Mouse (Mus musculus) kidney, postnatal 0 days (tissue): ENCODE data around the gene Smco3. TPM values are rescaled to one million over a fixed set of nuclear protein-coding genes. Genes with fewer than 3 reads are reported as not detected.

Experiments used
- ATAC-seq: fragments of 200-750 bp; cut with Nextera tagmentation; replicated peaks from 2 replicates; pipeline ENCODE4 v1.8.0; 2017; ENCODE audit warnings: low read depth, moderate number of reproducible peaks, moderate TSS enrichment, moderate library complexity; ENCODE audit not compliant: low FRiP score
- DNase-seq: peaks from one replicate; pipeline ENCODE4 v3.0.0-alpha.2; 2016; ENCODE audit warnings: low spot score
- H3K27ac ChIP-seq: fragments of 300-500 bp; sonication (generic); 2 replicates; pipeline ENCODE4 v1.5.1; 2014; ENCODE audit warnings: mild to moderate bottlenecking
- H3K27me3 ChIP-seq: fragments of 300-500 bp; sonication (generic); 2 replicates; pipeline ENCODE4 v1.6.1; 2014; ENCODE audit warnings: low read length, mixed read lengths; ENCODE audit not compliant: insufficient read depth
- H3K36me3 ChIP-seq: fragments of 300-500 bp; sonication (generic); 2 replicates; pipeline ENCODE4 v1.6.1; 2014; ENCODE audit warnings: low read length, mixed read lengths; ENCODE audit not compliant: insufficient read depth
- H3K4me1 ChIP-seq: fragments of 300-500 bp; sonication (generic); replicated peaks from 2 replicates; pipeline ENCODE4 v1.6.1; 2014; ENCODE audit warnings: antibody characterized with exemption, low read length, mixed read lengths; ENCODE audit not compliant: insufficient read depth
- H3K4me2 ChIP-seq: fragments of 300-500 bp; sonication (generic); 2 replicates; pipeline ENCODE4 v1.6.1; 2014; ENCODE audit warnings: mild to moderate bottlenecking, low read length, moderate library complexity, mixed read lengths
- H3K4me3 ChIP-seq: fragments of 300-500 bp; sonication (generic); replicated peaks from 2 replicates; pipeline ENCODE4 v1.5.1; 2014; ENCODE audit warnings: low read depth, low read length
- H3K9ac ChIP-seq: fragments of 300-500 bp; sonication (generic); 2 replicates; pipeline ENCODE4 v1.6.1; 2014; ENCODE audit warnings: low read depth, low read length
- H3K9me3 ChIP-seq: fragments of 300-500 bp; sonication (generic); replicated peaks from 2 replicates; pipeline ENCODE4 v1.6.1; 2016; ENCODE audit warnings: low read length, inconsistent platforms, mixed read lengths
- CTCF ChIP-seq: IDR thresholded peaks from 2 replicates; pipeline ENCODE4 v1.5.1; 2016; ENCODE audit warnings: antibody characterized with exemption, low read depth, mild to moderate bottlenecking, moderate library complexity
- WGBS: fragments of 180-500 bp; shearing (Covaris S2); extraction: QIAGEN DNeasy Blood & Tissue Kit; methylation state at CpG from one replicate; pipeline ENCODE4 v1.1.7; 2014; 5-methylcytosine and 5-hydroxymethylcytosine counted together
- polyA plus RNA-seq: library from polyadenylated mRNA; unstranded; fragments of >200 nt; fragmentation: Nextera tagmentation; extraction: Ambion mirVana; gene quantifications from 2 replicates; pipeline ENCODE4 v1.2.1, GENCODE M21; 2015

Gene Smco3
- polyA plus RNA-seq, 1 experiment from 2014 or later, result 2.1 TPM

- Histone ChIP-seq H3K9ac (no peak overlapping the region), H3K36me3 (no peaks in the 10 kb centered on the region), H3K27me3 (no peaks in the 10 kb centered on the region), H3K4me3 (no peak overlapping the region), H3K9me3 (no peaks in the 10 kb centered on the region), H3K4me1 (peaks cover 6% of the 10 kb centered on the region; the same call in 1 of the 2 replicates), H3K27ac (peak overlapping the region; percentile 19; the same call in 1 of the 2 replicates), H3K4me2 (no peak overlapping the region)
- ATAC-seq, result no peak
- DNase-seq, result no peak
- TF ChIP-seq CTCF, result no peak
- 58% methylated on average over 6 of the region's 6 CpGs for WGBS
These were observed 15.0 kb upstream of the Smco3 start for GRCm38 (mm10) chr6:136850267-136850666.

- Histone ChIP-seq H3K4me3 (no peak overlapping the region), H3K36me3 (no peaks in the 10 kb centered on the region), H3K27me3 (no peaks in the 10 kb centered on the region), H3K4me2 (no peak overlapping the region), H3K9ac (no peak overlapping the region), H3K4me1 (peaks cover 6% of the 10 kb centered on the region; the same call in 1 of the 2 replicates), H3K9me3 (no peaks in the 10 kb centered on the region), H3K27ac (no peak overlapping the region)
- WGBS, result 94% methylated on average over 5 of the region's 5 CpGs
- ATAC-seq (no peak), DNase-seq (no peak)
- no peak for TF ChIP-seq CTCF
These were observed 13.7 kb upstream of the Smco3 start for GRCm38 (mm10) chr6:136848971-136849370.

- H3K9ac ChIP-seq, result no peak overlapping the region
- no peak for TF ChIP-seq CTCF
- H3K27me3 ChIP-seq, result no peaks in the 10 kb centered on the region
- DNase-seq (no peak), ATAC-seq (no peak)
- H3K36me3 ChIP-seq, result no peaks in the 10 kb centered on the region
- H3K4me1 ChIP-seq, result peaks cover 6% of the 10 kb centered on the region; the same call in 1 of the 2 replicates
- H3K4me3 ChIP-seq, result no peak overlapping the region
- H3K9me3 ChIP-seq, result no peaks in the 10 kb centered on the region
- WGBS, result 91% methylated on average over 8 of the region's 8 CpGs
- H3K27ac ChIP-seq, result no peak overlapping the region
- no peak overlapping the region for H3K4me2 ChIP-seq
These were observed 13.1 kb upstream of the Smco3 start for GRCm38 (mm10) chr6:136848399-136848798.

- Histone ChIP-seq H3K9ac (no peak overlapping the region), H3K27me3 (no peaks in the 10 kb centered on the region), H3K4me1 (peaks cover 5% of the 10 kb centered on the region; the same call in 1 of the 2 replicates), H3K36me3 (no peaks in the 10 kb centered on the region), H3K9me3 (no peaks in the 10 kb centered on the region), H3K4me3 (no peak overlapping the region), H3K4me2 (no peak overlapping the region), H3K27ac (no peak overlapping the region)
- DNase-seq (peak; percentile 52), ATAC-seq (no peak; the same call in 1 of the 2 replicates)
- 25% methylated on average over 2 of the region's 2 CpGs for WGBS
- peak; percentile 76 for TF ChIP-seq CTCF
These were observed 12.5 kb upstream of the Smco3 start for GRCm38 (mm10) chr6:136847790-136848189.

GRCm38 (mm10) chr6:136847267-136847666 lies 12.0 kb upstream of the Smco3 start:
- Histone ChIP-seq H3K9ac (no peak overlapping the region), H3K27me3 (no peaks in the 10 kb centered on the region), H3K9me3 (no peaks in the 10 kb centered on the region), H3K4me1 (no peaks in the 10 kb centered on the region), H3K36me3 (no peaks in the 10 kb centered on the region), H3K27ac (no peak overlapping the region), H3K4me2 (no peak overlapping the region), H3K4me3 (no peak overlapping the region)
- no peak for TF ChIP-seq CTCF
- no peak for DNase-seq
- WGBS, result 90% methylated on average over 3 of the region's 3 CpGs
- ATAC-seq, result no peak

GRCm38 (mm10) chr6:136845706-136846480 lies 10.6 kb upstream of the Smco3 start:
- WGBS, result 71% methylated on average over 5 of the region's 5 CpGs
- TF ChIP-seq CTCF, result no peak
- DNase-seq (no peak), ATAC-seq (no peak)
- Histone ChIP-seq H3K27me3 (no peaks in the 10 kb centered on the region), H3K4me2 (no peak overlapping the region), H3K27ac (no peak overlapping the region), H3K36me3 (no peaks in the 10 kb centered on the region), H3K9me3 (no peaks in the 10 kb centered on the region), H3K4me3 (no peak overlapping the region), H3K9ac (no peak overlapping the region), H3K4me1 (no peaks in the 10 kb centered on the region)

DNA sequence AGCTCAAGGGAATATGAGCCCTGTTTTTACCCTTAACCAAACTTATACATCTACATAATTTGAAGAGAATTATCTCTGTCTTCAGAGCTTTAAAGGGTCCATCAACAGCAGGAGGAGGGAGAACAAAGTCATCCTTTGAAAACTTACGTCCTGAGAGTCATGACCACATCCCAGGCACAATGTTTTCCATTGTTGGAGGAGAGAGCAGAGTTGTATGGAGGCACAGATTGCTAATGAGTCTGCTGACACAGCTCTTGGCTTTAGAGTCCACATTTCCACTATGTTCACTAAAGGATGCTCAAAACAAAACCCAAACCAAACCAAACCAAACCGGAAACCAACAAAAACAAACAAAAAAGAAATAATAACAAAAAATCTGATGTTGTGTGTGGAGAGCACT lies 9.7 kb upstream of the Smco3 start:
- DNase-seq (no peak), ATAC-seq (no peak)
- Histone ChIP-seq H3K9me3 (no peaks in the 10 kb centered on the region), H3K4me1 (no peaks in the 10 kb centered on the region), H3K27me3 (no peaks in the 10 kb centered on the region), H3K4me3 (no peak overlapping the region), H3K27ac (no peak overlapping the region), H3K9ac (no peak overlapping the region), H3K36me3 (no peaks in the 10 kb centered on the region), H3K4me2 (no peak overlapping the region)
- 76% methylated on average over 2 of the region's 2 CpGs for WGBS
- no peak for TF ChIP-seq CTCF
